In genomic region chr7:82820661-82821060, GRCm38 (mm10) we compare ENCODE assay signal across 24 mouse cellular contexts. TPM values are rescaled to one million over a fixed set of nuclear protein-coding genes. Genes with fewer than 3 reads are reported as not detected.
DNase-seq lines count a peak whose midpoint lies in the region; ATAC-seq lines count a peak whose summit lies in the region.
"Had no signal": no experiment of that assay in that cellular context is flagged by ENCODE, and none has a peak within 500 bp of the region (broad histone marks: within the 10 kb centered on the region; RNA-seq: fewer than 3 reads in every experiment).

No protein-coding gene starts in this region.

- H3K27me3 ChIP-seq in heart, embryonic 10.5 days (ENCODE audit: insufficient read depth, poor library complexity, severe bottlenecking) = no peaks in the 10 kb centered on the region
- H3K27me3 ChIP-seq in midbrain, embryonic 11.5 days (ENCODE audit: control insufficient read depth, insufficient read depth, low read length) = no peaks in the 10 kb centered on the region
- H3K27me3 ChIP-seq: embryonic facial prominence, embryonic 15.5 days; heart, embryonic 15.5 days; limb, embryonic 12.5 days; liver, embryonic 12.5 days; midbrain, embryonic 15.5 days had no signal

- 0 out of 2 replicates have a peak, but pooled peaks cover 4% of the 10 kb centered on the region for H3K9me3 ChIP-seq in heart, embryonic 10.5 days
- peaks cover 3% of the 10 kb centered on the region; the same call in 1 of the 2 replicates for H3K9me3 ChIP-seq in midbrain, embryonic 11.5 days (ENCODE audit: control insufficient read depth, low read length)
- H3K9me3 ChIP-seq: heart, embryonic 15.5 days; limb, embryonic 12.5 days; liver, embryonic 12.5 days; midbrain, embryonic 15.5 days had no signal

- peak; percentile 67 for DNase-seq in heart, embryonic 10.5 days (ENCODE audit: low spot score)
- DNase-seq in heart, postnatal 10 days = no peak
- peak; percentile 17 for DNase-seq in thymus, postnatal 0 days (ENCODE audit: low spot score)
- no peak for DNase-seq in midbrain, embryonic 11.5 days (ENCODE audit: low spot score, missing footprints)
- no peak for DNase-seq in lung, postnatal 4 days
- DNase-seq in adrenal gland, adult 8-10 months = no peak
- DNase-seq: adrenal gland, postnatal 10 days; cerebellum, adult 11 months; cerebellum, postnatal 14 days; heart, adult 18-20 months; kidney, postnatal 14 days; lung, adult 2 months; lung, postnatal 36 days; right cerebral cortex, postnatal 25 days had no signal

- 78% methylated on average over 4 of the region's 4 CpGs for WGBS in heart, embryonic 10.5 days
- 74% methylated on average over 4 of the region's 4 CpGs for WGBS in midbrain, embryonic 11.5 days

- no peaks in the 10 kb centered on the region for H3K36me3 ChIP-seq in heart, embryonic 10.5 days
- no peaks in the 10 kb centered on the region for H3K36me3 ChIP-seq in midbrain, embryonic 11.5 days (ENCODE audit: control insufficient read depth, insufficient read depth, low read length)
- H3K36me3 ChIP-seq: embryonic facial prominence, embryonic 15.5 days; forebrain, embryonic 10.5 days; heart, embryonic 15.5 days; limb, embryonic 12.5 days; liver, embryonic 12.5 days; midbrain, embryonic 15.5 days had no signal

- H3K9ac ChIP-seq in midbrain, embryonic 11.5 days (ENCODE audit: low read length) = no peak overlapping the region
- H3K9ac ChIP-seq: embryonic facial prominence, embryonic 15.5 days; heart, embryonic 15.5 days; limb, embryonic 12.5 days; liver, embryonic 12.5 days; midbrain, embryonic 15.5 days had no signal

- H3K4me3 ChIP-seq in heart, embryonic 10.5 days = no peak overlapping the region
- no peak overlapping the region for H3K4me3 ChIP-seq in midbrain, embryonic 11.5 days (ENCODE audit: low read depth, low read length)
- H3K4me3 ChIP-seq: embryonic facial prominence, embryonic 15.5 days; forebrain, embryonic 10.5 days; heart, embryonic 15.5 days; limb, embryonic 12.5 days; liver, embryonic 12.5 days; midbrain, embryonic 15.5 days; myocyte had no signal

- H3K4me1 ChIP-seq in heart, embryonic 10.5 days = no peaks in the 10 kb centered on the region
- H3K4me1 ChIP-seq in midbrain, embryonic 11.5 days (ENCODE audit: control insufficient read depth, insufficient read depth, low read length) = no peaks in the 10 kb centered on the region
- H3K4me1 ChIP-seq: embryonic facial prominence, embryonic 15.5 days; forebrain, embryonic 10.5 days; heart, embryonic 15.5 days; limb, embryonic 12.5 days; liver, embryonic 12.5 days; midbrain, embryonic 15.5 days had no signal

- H3K4me2 ChIP-seq in midbrain, embryonic 11.5 days = no peak overlapping the region
- H3K4me2 ChIP-seq: embryonic facial prominence, embryonic 15.5 days; heart, embryonic 15.5 days; limb, embryonic 12.5 days; liver, embryonic 12.5 days; midbrain, embryonic 15.5 days had no signal

- no peak overlapping the region for H3K27ac ChIP-seq in heart, embryonic 10.5 days
- no peak overlapping the region for H3K27ac ChIP-seq in midbrain, embryonic 11.5 days (ENCODE audit: low read depth, low read length)
- H3K27ac ChIP-seq: embryonic facial prominence, embryonic 15.5 days; forebrain, embryonic 10.5 days; heart, embryonic 15.5 days; limb, embryonic 12.5 days; liver, embryonic 12.5 days; midbrain, embryonic 15.5 days had no signal

- intact Hi-C loops in heart, postnatal 10 days (cut with DNase I) = no loop called here

- ATAC-seq in granulocyte monocyte progenitor cell, adult 5-6 weeks (replicated peaks; ENCODE audit: poor library complexity, severe bottlenecking) = peak; percentile 36; the same call in 1 of the 2 replicates
- no peak for ATAC-seq in midbrain, embryonic 11.5 days (ENCODE audit: low FRiP score)
- ATAC-seq: hindbrain, embryonic 16.5 days; intestine, postnatal 0 days; liver, embryonic 12.5 days; midbrain, embryonic 15.5 days had no signal

RNA-seq across cellular contexts. Expression of gene Mex3b, which starts 46.5 kb away (rescaled TPM):
- 7.3 and 14.8 TPM in 2 replicates for polyA plus RNA-seq in heart, embryonic 10.5 days (2016; fragmentation: Nextera tagmentation; extraction: Ambion mirVana)
- 10 to 100 TPM in 1 of 2 experiments, 1 to 10 TPM in 1; 7.4 to 11.4 TPM for total RNA-seq in heart, postnatal 10 days (2021)
- 2.0 and 2.4 TPM in 2 replicates for total RNA-seq in granulocyte monocyte progenitor cell, adult 5-6 weeks (2014; fragmentation: Nextera tagmentation)
- total RNA-seq in granulocyte monocyte progenitor cell, adult 5-6 weeks (2017) = 4.2 TPM in 2 replicates
- 9.5 and 10.1 TPM in 2 replicates for polyA plus RNA-seq in thymus, postnatal 0 days (2015; fragmentation: Nextera tagmentation; extraction: Ambion mirVana)
- polyA plus RNA-seq in midbrain, embryonic 11.5 days (2014; fragmentation: Nextera tagmentation; extraction: Ambion mirVana) = 31.6 and 35.5 TPM in 2 replicates
- 1 to 10 TPM; 1.8 to 2.6 (median 1.9) TPM for total RNA-seq in adrenal gland, adult 8-10 months (2022)

Comparison
In these comparisons a context has a peak if more than half of its experiments do, and no peak if none do; other contexts are left out.
1. DNase-seq: peak in heart, embryonic 10.5 days (single experiment) and thymus, postnatal 0 days (single experiment); none in heart, postnatal 10 days (0 of 2), midbrain, embryonic 11.5 days (single experiment), lung, postnatal 4 days (0 of 2) and adrenal gland, adult 8-10 months (single experiment).